Mouse (Mus musculus) lung, postnatal 25 days (tissue): ENCODE results near the gene Cald1.

ENCODE experiments used
- DNase-seq: peaks from one replicate; pipeline ENCODE4 v3.0.0; 2022; ENCODE audit warnings: low spot score

Cald1 gene

GRCm38 (mm10) chr6:34719141-34719680 is 120.9 kb downstream of the Cald1 start:
- DNase-seq = no peak

- peak; percentile 53 for DNase-seq
Measured at GRCm38 (mm10) chr6:34720447-34720846, 122.1 kb downstream of the Cald1 start.

- peak; percentile 23 for DNase-seq
Measured at GRCm38 (mm10) chr6:34721740-34722139, 123.4 kb downstream of the Cald1 start.

GRCm38 (mm10) chr6:34722660-34723059 is 124.4 kb downstream of the Cald1 start:
- DNase-seq = peak; percentile 65

- DNase-seq = no peak
Measured at GRCm38 (mm10) chr6:34723250-34723904, 125.1 kb downstream of the Cald1 start.

GRCm38 (mm10) chr6:34725660-34726059 is 127.4 kb downstream of the Cald1 start:
- DNase-seq = no peak

- no peak for DNase-seq
Measured at GRCm38 (mm10) chr6:34726104-34726503, 127.8 kb downstream of the Cald1 start.

GRCm38 (mm10) chr6:34727316-34727983 is 129.2 kb downstream of the Cald1 start:
- no peak for DNase-seq

GRCm38 (mm10) chr6:34729449-34730151 is 131.3 kb downstream of the Cald1 start:
- no peak for DNase-seq

GRCm38 (mm10) chr6:34731007-34731406 is 132.7 kb downstream of the Cald1 start:
- no peak for DNase-seq

GRCm38 (mm10) chr6:34731529-34731928 is 133.2 kb downstream of the Cald1 start:
- no peak for DNase-seq

GRCm38 (mm10) chr6:34734940-34735695 is 136.8 kb downstream of the Cald1 start:
- no peak for DNase-seq

GRCm38 (mm10) chr6:34736934-34737333 is 138.6 kb downstream of the Cald1 start:
- no peak for DNase-seq

GRCm38 (mm10) chr6:34743946-34744345 is 145.6 kb downstream of the Cald1 start:
- no peak for DNase-seq

- DNase-seq = no peak
Measured at GRCm38 (mm10) chr6:34747846-34748245, 149.5 kb downstream of the Cald1 start.

- no peak for DNase-seq
Measured at GRCm38 (mm10) chr6:34748566-34748965, 150.3 kb downstream of the Cald1 start.

GRCm38 (mm10) chr6:34749526-34749925 is 151.2 kb downstream of the Cald1 start:
- no peak for DNase-seq

- DNase-seq = no peak
Measured at GRCm38 (mm10) chr6:34750487-34751120, 152.3 kb downstream of the Cald1 start.

- DNase-seq = no peak
Measured at GRCm38 (mm10) chr6:34751625-34752024, 153.3 kb downstream of the Cald1 start.

- DNase-seq = peak; percentile 79
Measured at GRCm38 (mm10) chr6:34754448-34754847, 156.1 kb downstream of the Cald1 start.

GRCm38 (mm10) chr6:34758340-34758739 is 160.0 kb downstream of the Cald1 start:
- DNase-seq = no peak

- DNase-seq = peak; percentile 23
Measured at GRCm38 (mm10) chr6:34760023-34760422, 161.7 kb downstream of the Cald1 start.
